Mouse (Mus musculus) right cerebral cortex, postnatal 36 days (tissue): ENCODE measurements around the gene Dand5.

Experiments
- DNase-seq, 2 experiments: peaks; one replicate each; pipeline ENCODE4 v3.0.0; 2022; ENCODE audit warnings: low spot score in 2 of 2, mixed read lengths in 1 of 2

Dand5 gene

DNA sequence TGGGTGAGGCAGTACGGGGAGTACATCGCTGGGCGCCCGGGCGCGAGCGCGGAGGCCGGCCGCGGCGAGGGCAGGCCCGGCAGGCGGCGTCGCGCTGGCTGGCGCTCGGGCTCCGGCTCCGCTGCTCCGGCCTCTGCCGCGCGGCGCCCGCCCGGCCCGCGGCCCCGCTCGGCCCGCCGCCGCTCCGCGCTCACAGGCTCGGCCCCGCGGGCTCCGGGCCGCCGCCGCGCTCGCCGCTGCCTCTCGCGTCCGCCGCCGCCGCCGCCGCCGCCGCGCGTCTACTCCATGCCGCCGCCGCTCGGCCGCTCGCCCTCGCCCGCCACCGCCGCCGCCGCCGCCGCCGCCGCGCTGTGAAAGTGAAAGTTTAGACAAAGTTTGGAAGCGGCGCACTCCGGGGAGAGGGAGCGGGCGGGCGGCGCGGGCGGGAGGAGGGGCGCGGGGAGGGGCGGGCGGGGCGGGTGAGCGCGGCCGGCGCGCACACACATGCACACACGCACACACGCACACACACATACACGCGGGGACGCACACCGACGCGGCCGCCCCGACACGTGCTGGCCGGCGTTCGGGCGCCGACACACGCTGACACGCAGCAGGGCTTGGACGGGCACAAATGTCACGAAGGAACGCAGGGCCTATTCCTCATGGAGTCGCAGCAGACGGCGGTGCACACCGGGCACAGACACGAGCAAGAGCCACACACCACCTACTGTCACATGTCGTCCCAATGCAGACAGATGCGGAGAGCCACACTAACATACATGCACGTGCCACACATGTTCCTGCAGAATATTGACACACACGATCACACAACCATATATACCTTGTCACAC, 22.4 kb downstream of the Dand5 start, which contains the start of gene Nfix:
Gene Nfix, minus strand, starts transcription at position 346 of the 833 bp plus-strand sequence.
- DNase-seq = no peak

DNA sequence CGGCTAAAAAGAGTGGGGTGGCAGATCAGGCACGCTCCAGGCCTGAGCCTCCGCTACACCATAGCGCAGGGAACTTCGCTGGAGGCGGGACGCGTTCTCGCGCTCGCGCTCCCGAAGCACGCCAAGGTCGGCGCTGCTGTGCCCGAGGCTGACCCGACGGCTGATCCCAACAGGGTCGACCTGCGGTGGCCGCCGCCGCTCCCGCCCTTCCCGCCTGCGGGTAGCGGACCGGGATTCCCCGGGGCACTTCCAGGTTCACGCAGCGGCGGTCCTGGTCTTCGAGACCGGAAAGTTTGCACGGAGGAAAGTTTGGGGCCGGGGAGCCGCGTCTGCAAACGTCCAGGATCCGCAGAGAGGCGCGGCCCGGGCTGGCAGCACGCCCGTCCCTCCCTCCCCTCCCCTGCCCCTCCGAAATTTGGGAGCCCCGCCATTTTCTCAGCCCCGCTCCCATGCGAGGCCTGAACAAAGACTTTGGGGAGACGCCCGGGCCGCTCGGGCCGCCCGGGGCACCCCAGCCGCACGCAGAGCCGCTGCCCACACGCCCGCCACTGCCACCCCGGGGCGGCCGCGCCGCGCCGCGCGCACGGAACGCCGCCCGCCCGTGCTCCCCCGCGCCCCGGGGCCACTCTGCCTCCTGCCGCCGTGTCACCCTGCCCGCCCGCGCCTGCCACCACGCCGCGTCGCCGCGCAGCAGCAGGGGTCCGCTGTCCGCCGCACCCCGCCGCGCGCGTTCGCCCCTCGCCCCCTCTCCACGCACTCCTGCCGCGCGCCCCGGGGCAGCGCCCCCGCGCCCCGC, 23.3 kb downstream of the Dand5 start:
- no peak for DNase-seq

DNA sequence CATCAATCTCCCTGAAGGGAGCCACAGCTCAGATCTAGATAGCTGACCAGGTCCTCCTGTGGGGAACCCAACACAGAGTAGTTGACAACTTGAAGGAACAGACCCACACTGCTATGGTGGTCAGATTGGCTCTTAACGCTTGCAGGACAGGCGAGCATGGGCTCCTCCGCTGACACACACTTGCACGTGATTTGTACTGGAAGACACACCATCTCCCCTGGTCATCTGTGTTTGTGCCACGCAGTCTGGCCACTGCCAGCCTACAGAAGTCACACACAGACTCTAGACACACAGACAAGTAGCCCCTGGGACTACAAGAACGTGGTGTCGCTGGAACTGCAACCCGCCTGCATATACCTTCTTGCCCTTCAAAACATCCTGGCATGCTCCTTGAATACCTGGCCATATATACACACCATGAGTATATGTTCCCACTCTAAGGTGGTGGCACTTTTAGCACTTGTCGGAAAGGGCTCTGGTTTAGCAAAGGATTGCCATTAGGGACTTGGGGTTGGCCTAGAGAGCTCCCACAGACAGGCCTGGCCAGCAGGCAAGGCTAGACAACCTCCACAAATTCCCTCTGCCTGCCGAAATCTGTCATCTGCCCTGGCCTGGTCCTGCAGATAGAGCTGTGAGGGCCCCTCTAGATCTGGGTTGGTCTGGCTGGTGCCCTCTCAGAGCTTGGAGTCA, 24.0 kb downstream of the Dand5 start:
- no peak for DNase-seq

DNA sequence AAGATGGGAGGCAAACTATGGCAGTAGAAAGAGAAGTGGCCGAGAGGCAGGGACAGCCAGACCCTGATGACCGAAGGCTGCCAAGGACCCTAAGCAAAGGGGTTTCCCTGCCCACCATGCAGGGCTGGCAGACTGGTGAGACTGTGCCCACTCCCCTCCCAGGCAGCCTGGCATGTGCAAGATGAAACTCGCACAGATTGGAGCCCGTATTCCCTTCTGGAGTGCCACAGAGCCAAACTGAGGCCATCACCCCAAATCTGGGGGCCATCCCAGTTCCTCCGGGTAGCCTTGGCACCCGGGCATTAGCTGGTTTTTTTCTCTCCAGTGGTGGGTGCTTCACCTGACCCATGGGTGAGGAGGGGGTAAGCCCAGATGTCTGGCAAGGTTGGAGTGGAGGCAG, 24.7 kb downstream of the Dand5 start:
- no peak for DNase-seq

DNA sequence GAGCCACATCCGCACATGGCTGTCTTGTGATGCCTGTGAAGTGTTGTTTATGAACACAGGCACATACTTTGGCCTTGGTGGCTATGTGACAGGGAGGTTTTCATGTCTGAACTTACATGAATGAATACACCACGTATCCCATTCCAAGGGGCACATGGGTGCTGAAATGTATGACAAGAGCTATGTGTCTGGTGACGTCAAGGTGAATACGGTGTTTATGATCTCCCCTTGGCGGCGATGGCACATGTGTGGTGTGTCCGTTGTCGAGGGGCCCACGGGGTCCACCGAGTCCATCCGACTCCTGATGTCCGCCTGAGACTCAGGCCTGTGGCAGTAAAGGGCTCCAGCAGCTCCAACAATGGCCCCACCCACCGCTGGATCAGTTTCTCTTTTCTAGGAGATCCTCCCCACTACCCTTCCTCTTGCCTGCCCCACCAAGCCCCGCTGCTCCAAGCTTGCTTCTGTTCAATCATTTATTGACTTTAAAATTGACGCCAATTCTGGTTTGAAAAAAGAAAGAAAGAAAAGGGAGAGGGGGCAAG, 25.3 kb downstream of the Dand5 start:
- DNase-seq = no peak

DNA sequence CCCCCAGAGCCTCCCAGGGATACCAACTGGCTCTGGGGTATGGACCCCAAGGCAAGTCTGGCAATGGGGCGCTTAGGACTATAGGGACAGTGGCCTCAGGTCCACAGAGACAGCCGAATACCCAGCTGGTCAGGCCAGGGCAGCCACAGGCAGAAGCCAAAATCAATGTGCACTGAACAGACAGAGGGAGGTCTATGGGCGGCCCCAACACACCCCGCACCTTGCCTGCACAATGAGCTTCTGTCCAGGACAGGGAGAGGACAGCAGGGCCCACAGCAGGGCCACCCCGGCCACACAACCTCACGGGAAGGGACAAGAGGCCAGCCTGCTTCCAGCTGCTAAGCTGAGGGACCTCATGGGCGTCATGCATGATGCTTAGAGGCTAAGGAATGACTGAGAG, 28.1 kb downstream of the Dand5 start:
- no peak for DNase-seq

DNA sequence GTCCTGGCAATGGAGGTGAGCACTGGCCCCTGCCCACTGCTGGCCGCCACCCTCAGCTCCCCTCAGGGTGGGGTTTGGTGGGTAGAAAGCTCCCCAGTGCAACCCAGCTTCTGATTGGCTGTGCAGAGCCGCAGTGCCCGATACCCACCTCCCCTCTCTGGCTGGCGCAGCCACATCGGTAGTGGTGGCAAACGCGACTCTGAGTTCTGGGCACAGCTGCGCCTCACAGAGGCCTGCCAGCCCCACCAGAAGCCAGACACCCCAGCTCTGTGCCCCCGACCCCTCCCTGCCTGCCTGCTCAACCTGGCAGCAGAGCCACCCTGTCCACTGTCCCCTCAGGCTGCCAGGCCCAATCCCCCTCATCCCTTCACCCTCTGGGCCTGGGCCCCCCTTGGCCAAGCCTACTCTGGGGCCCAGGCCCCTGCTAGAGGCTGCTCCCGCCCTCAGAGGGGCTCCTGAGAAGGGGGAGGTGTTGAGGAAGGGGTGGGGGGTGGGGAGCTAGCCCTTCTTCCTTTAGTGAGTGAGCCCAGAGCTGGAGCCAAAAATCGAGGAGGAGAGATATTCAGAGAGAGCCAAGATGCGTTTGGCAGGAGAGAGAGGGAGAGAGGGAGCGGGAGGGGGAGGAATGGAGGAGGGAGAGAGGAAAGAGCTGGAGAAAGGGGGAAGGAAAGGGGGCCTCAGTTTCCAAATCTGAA, 28.7 kb downstream of the Dand5 start:
- no peak for DNase-seq

DNA sequence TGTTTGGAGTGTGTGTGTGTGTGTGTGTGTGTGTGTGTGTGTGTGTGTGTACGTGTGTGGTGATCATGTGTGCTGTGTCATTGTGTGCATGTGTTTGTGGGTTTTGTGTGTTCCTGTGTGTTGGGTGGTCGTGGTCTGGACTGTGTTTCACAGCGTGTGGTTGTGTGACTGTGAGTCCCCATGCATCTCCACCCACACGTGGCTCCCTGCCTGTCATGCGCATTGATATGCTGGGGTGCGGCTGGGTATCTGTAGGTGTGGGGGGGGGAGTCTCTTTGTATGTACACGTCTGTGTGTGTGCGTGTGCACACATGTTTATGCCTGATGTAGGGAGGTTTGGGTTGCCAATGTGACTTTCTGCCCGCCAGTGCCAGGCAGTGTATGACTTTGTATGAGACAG, 29.5 kb downstream of the Dand5 start:
- DNase-seq = no peak

DNA sequence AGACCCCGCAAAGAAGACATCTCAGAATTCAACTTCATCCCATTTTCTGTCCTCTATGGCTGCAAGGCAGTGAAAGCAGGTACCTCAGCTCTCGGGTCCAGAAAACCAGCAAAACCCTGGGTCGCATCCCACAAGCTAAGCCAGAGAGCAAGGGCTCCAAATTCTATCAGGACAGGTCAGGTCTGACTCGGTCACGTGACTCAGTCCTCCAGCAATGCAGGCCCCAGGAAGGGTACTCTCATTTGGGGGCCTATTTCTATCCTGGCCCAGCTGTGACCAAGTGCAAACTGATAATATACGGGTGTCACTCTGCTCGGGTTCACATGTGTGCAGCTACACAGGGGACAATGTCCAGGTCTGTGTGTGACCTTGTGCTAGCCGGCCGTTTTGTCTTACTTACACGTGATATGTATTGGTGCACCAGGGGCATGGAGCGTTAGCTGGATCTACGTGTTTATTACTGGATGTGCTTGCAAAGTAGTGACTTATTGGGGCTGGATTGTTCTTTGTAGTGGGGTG, 30.1 kb downstream of the Dand5 start:
- no peak for DNase-seq

DNA sequence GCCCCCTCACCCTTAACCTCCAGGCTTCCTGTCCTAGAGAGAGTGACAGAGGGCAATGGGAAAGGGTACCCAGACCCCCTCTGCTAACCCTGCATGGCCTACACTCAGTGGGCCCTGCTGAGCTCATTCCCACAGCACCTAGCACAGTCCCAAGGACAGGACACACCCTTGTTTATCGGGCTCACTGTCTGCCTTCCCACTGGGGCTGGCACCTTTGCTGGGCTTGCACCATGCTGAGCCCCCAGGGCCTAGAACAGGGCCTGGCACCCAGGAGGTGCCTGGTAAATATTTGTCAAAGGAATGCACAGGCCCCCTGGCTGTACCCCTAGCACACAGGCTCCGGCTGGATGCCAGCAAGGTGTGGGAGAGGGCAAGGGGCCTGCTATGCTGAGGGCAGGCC, 32.1 kb downstream of the Dand5 start:
- DNase-seq = no peak

DNA sequence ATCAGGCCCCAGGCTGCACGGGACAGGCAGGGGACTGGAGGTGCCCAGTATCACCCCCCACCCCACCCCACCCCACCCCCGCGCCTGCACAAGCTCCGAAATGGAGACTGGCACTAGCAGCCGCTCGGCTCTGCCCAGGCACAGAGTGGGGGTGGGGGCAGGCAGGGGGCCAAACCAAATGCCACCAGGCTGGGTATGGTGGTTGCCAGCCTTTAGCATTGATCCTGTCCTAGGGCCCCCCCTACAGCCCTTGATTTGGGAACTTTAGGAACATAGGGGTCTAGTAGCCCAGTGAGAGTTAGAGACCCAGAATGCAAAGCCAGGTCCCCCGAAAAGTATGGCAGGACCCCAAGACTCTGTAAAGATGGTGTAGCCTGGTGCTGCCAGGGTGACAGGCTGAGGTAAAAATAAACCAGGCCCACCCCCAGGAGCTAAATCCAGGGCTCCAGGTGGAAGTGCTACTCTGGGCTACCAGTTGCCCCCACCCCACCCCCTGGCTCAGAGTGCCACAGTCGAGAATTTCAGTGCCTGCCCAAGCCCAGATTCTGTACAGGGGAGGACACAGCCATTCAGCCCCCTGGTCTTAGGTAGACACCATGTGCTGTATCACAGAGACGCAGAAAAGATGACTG, 32.7 kb downstream of the Dand5 start:
- no peak for DNase-seq

DNA sequence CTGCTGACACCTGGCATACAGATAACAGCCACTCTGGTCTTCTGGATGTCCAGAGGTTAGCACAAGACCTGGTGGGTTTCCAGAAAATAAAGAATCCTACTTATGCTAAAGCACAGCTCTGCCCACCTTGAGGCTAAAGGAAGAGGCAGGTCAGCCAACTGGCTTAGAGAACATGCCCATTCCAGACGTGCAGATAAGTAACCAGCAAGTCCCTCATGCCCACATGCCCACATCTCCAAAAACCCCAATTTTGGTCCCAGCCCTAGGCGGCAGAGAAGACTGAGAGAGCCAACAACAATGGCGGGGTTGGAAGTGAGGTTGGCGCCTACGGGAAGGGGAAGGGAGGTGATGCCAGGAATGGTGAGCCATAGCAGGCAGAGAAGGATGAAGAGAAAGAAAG, 33.3 kb downstream of the Dand5 start:
- no peak for DNase-seq

DNA sequence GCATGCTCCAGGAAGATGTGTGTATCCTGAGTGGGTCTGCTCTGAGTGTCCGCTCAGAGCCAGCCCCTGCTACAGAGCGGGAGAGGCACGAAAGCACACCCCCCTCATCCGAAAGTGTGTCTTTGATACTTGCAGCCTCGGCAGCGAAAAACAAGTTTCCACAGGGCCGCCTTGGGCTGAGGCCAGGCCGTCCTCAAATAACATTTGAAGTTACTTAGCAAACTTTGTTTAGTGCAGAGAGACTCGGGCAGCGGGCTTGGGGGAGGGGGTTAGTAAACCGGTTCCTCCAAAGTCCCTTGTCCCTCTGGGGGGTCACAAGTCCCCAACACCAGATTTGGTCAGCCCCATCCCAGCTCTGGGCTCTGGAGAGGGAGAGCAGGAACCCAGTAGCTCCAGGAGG, 33.7 kb downstream of the Dand5 start:
- no peak for DNase-seq

DNA sequence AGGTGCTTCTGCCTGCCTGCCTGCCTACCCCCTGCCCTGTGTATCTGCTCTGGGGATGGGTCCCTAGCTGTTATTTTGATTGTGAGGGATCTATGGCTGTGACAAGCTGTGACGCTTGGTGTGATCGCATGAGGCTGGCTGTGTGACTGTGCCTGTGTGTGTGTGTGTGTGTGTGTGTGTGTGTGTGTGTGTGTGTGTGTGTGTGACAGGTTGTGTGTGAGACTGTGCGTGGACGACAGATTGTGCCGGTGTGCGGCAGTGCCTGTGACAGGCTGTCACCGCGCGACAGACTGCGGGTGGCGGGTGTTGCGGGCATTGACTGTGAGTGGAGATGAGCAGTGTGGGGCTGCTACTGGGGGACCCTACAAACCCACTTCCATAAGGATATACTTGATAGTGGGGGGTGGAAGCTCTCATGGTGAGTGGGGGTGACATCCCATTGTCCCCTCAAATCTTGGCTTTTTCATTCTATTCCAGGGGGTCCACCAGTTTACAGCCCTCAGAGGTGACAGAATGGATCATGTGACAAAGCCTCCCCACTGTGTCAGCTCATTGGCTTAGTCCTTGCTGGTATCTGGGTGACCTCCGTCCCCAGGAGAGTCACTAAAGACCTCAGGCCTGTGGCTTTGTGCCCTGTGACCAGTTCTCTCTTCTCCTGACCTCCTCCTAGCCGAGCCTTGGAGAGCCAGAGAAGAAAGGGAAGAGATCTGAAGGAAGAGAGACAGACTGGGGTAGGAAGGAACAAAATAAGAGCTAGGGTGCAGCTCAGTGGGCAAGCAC, 34.9 kb downstream of the Dand5 start:
- DNase-seq = no peak

DNA sequence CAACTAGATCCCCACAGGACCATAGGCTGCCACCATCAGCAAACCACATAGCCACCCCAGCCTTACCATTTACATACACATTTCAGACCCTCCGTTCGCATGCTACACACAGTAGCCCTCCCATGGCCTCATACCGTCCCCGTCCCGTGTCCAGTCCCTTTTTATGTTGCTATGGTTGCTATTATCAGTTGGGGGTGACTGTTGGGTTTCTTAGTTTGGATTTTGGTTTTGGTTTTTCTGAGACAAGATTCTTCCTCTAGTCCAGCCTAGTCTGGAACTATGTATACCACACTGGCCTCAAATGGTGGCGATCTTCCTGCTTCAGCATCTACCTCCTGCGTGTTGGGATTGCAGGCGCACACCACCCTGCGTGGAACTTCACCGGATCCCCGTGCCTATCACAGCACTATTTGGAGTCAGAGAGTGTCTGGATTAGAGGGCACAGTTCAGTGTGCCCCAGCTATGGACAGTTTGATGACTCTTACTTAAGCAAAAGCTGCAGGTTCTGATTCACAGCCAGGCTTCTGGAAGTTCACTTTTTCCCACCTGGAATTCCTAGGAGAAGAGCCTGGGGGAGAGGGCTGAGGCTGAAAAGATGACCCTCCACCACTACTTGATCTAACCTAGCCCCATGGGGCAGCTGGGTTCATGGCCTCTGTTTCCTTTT, 35.7 kb downstream of the Dand5 start:
- DNase-seq = no peak

DNA sequence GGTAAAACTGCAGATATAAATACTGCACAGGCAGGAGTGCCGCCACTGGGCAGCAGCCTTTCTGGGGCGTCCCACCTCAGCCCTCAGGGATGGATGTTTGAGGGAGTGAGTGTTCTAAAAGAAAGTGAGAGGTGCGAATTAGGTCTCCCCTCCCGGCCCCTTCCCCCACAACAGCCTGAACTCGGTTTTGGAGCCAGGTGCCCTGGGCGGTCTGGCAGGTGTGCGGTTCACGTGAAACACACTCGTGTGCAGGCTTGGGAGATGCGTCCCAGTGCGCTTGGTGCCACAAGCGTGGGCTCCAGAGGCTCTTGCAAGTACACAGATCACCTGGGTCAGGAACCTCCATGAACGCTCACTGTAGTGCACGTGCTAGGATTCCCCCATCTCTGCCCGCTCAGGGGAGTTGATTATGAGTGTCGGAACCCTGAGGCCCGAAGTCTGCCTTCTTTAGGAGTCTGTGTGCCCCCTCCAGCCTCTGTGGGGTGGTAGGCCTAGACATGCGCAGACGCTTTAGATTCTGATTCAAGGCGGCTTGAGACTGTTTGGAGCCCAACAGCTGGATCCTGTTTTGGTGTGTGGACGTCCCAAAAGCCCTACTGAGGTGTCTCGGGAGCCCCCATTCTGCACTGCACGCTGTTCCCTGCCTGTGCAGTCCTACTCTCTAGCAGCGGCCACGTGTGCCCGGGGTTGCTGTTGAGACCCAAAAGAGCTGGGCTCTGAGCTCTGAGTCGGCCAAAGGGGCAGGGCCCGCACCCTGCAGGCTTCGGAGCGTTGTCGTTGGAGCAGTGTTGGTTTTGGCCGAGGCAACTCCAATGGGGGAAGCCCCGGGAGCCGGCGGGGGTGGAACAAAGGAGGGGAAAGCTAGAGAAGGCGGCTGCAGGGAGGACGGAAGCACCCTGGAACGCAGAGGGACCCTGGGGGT, 36.6 kb downstream of the Dand5 start:
- DNase-seq = no peak

DNA sequence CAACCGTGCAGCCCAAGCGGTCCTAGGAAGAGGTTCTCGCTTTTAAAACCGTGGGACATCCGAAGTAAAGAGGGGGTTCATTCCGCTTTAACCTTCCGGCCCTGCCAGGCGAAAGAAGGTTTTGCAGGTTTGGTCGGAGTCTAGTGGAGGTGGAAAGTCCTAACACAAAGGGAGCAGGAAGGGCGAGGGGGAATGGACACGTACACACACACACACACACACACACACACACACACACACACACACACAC, 37.2 kb downstream of the Dand5 start:
- no peak for DNase-seq

DNA sequence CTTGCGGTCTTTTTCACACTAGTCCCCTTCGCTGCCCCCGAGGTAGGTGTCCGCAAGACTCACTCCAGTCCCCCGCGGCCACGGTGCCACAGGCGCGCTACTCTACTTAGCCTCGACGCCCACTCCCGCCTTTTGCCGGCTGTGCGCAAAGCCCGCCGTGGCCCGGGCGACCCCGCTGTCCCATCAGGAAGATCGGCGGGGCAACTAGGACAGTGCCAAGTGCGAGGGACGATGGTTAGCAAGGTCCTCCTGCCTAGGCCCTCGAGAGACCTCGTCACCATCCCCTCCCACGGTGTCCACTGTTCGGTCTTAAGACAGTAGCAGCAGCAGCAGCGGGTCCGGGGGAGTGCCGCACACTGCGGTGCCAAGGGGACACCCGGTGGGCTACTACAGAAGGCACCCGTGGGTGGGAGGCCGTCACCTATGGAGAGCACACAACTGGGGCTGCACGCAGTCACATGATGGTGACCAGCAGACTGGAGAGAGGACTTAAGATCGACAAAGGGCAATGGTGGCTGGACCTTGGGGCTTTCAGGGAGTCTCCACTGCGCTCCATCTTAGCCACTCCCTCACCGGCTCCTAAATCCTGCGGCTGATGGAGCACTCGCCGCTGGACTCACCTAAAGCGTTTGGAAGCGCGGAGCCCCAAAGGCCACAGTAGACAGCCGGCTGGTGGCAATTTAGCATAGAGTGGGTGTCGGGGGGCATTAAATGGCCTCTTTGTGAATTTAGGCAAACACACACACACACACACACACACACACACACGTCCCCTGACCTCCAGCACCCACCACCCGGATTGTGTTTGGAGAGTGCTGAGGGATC, 37.7 kb downstream of the Dand5 start:
- no peak for DNase-seq
